Mouse (Mus musculus) midbrain, postnatal 0 days (tissue): ENCODE measurements at regions not wholly inside any gene's neighbourhood (a gene's known extent, or its start where the extent isn't known, plus 50 kb on each side); places are given as distances from the start of the nearest gene placed in this dataset.

Experiments
- ATAC-seq: fragments of 200-750 bp; cut with Nextera tagmentation; 2 replicates; pipeline ENCODE4 v1.8.0; 2017; ENCODE audit warnings: moderate number of reproducible peaks, mild to moderate bottlenecking, moderate TSS enrichment, moderate library complexity; ENCODE audit not compliant: low FRiP score
- DNase-seq: peaks from one replicate; pipeline ENCODE4 v3.0.0-alpha.2; 2015; ENCODE audit warnings: low spot score
- H3K27ac ChIP-seq: fragments of 300-500 bp; sonication (generic); 2 replicates; pipeline ENCODE4 v1.5.1; 2014; ENCODE audit warnings: low read depth, mild to moderate bottlenecking, low read length, mixed read lengths
- H3K27me3 ChIP-seq: fragments of 300-500 bp; sonication (generic); 2 replicates; pipeline ENCODE4 v1.6.1; 2014; ENCODE audit warnings: low read length, control low read depth, mixed read lengths; ENCODE audit not compliant: insufficient read depth
- H3K36me3 ChIP-seq: fragments of 300-500 bp; sonication (generic); 2 replicates; pipeline ENCODE4 v1.6.1; 2014; ENCODE audit warnings: low read length, control low read depth, mixed read lengths; ENCODE audit not compliant: insufficient read depth
- H3K4me1 ChIP-seq: fragments of 300-500 bp; sonication (generic); 2 replicates; pipeline ENCODE4 v1.6.1; 2014; ENCODE audit warnings: mild to moderate bottlenecking, control low read depth, antibody characterized with exemption, low read length, mixed read lengths; ENCODE audit not compliant: insufficient read depth
- H3K4me2 ChIP-seq: fragments of 300-500 bp; sonication (generic); 2 replicates; pipeline ENCODE4 v1.6.1; 2014; ENCODE audit warnings: low read depth, mild to moderate bottlenecking, low read length, mixed read lengths; ENCODE audit not compliant: poor library complexity, severe bottlenecking
- H3K4me3 ChIP-seq: fragments of 300-500 bp; sonication (generic); 2 replicates; pipeline ENCODE4 v1.5.1; 2014; ENCODE audit warnings: low read depth, mild to moderate bottlenecking, low read length, moderate library complexity
- H3K9ac ChIP-seq: fragments of 300-500 bp; sonication (generic); replicated peaks from 2 replicates; pipeline ENCODE4 v1.6.1; 2014; ENCODE audit warnings: mild to moderate bottlenecking, low read length, moderate library complexity, mixed read lengths; ENCODE audit not compliant: poor library complexity, severe bottlenecking
- H3K9me3 ChIP-seq: fragments of 300-500 bp; sonication (generic); 2 replicates; pipeline ENCODE4 v1.6.1; 2016; ENCODE audit warnings: low read length, control low read depth
- CTCF ChIP-seq: IDR thresholded peaks from 2 replicates; pipeline ENCODE4 v1.5.1; 2016; ENCODE audit warnings: antibody characterized with exemption, mild to moderate bottlenecking
- WGBS: fragments of 180-500 bp; shearing (Covaris S2); extraction: QIAGEN DNeasy Blood & Tissue Kit; methylation state at CpG from one replicate; pipeline ENCODE4 v1.1.7; 2014; 5-methylcytosine and 5-hydroxymethylcytosine counted together

GRCm38 (mm10) chr5:51860496-51860895 lies 293.0 kb upstream of the Ppargc1a start:
- no peak overlapping the region for H3K4me2 ChIP-seq
- no peak for TF ChIP-seq CTCF
- DNase-seq (no peak), ATAC-seq (no peak)
- no peak overlapping the region for H3K9ac ChIP-seq
- H3K36me3 ChIP-seq, result no peaks in the 10 kb centered on the region
- no peaks in the 10 kb centered on the region for H3K9me3 ChIP-seq
- 80% methylated on average over 5 of the region's 5 CpGs for WGBS
- H3K27ac ChIP-seq, result no peak overlapping the region
- no peaks in the 10 kb centered on the region for H3K27me3 ChIP-seq
- no peaks in the 10 kb centered on the region for H3K4me1 ChIP-seq
- H3K4me3 ChIP-seq, result no peak overlapping the region

DNA sequence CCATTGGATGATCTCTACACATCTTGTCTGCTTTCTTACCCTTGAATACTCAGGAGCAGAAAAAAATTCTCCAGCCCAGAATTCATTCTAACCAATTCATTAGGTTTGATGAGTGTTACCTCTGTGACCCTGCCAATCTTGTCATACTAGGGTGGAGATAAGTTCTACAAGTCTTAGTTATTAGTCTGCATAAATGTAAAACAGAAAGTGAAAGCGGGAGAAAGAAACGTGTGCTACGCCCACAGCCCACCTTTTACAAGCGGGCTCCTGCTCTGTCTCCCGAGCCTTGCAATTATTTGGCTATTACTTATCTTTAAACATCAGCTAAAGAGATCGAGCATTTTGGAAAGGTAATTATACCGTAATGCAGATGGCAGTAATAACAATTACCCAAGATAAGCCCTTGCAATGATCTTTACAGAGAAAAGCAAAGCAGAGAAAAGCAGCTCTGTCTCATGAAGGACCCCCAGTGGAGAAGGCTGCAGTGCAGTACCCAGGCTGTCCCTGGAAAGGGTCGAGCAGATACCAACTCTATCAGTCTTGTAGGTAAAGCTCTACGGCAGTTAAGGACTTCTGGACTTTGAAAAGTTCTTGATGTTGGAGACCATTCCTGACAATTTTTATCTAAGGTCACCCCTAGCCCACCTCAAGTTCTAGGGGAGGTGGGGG lies 286.1 kb upstream of the Ppargc1a start:
- no peak overlapping the region for H3K4me2 ChIP-seq
- peak; percentile 21; the same call in 1 of the 2 replicates for TF ChIP-seq CTCF
- H3K9ac ChIP-seq, result no peak overlapping the region
- no peak overlapping the region for H3K27ac ChIP-seq
- WGBS, result 73% methylated on average over 9 of the region's 9 CpGs
- no peaks in the 10 kb centered on the region for H3K9me3 ChIP-seq
- H3K36me3 ChIP-seq, result no peaks in the 10 kb centered on the region
- no peaks in the 10 kb centered on the region for H3K27me3 ChIP-seq
- H3K4me1 ChIP-seq, result no peaks in the 10 kb centered on the region
- H3K4me3 ChIP-seq, result no peak overlapping the region
- ATAC-seq (no peak), DNase-seq (no peak)

GRCm38 (mm10) chr5:51850091-51850490 lies 282.6 kb upstream of the Ppargc1a start:
- Histone ChIP-seq H3K4me2 (no peak overlapping the region), H3K36me3 (no peaks in the 10 kb centered on the region), H3K27ac (no peak overlapping the region), H3K9ac (no peak overlapping the region), H3K9me3 (no peaks in the 10 kb centered on the region), H3K27me3 (no peaks in the 10 kb centered on the region), H3K4me1 (no peaks in the 10 kb centered on the region), H3K4me3 (no peak overlapping the region)
- 89% methylated on average over 9 of the region's 9 CpGs for WGBS
- TF ChIP-seq CTCF, result no peak
- ATAC-seq, result no peak
- no peak for DNase-seq

DNA sequence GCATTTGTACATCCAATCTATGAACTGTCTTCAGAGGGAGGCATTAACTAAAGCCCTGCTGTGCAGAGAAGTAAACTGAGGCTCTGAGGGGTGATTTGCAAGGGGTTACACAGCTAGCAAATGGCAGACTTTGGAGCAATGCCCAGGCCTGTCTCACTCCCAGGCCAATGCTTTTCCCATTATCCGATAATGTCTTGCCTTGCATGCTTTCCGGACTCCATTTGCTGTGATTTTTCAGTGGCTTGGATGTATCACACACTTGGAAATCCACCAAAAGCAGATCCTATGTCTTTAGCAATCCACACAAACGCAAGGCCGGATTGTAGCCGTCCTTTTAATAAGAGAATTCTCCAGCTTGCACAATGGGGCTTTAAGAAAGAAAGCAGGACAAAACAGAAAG lies 281.7 kb upstream of the Ppargc1a start:
- Histone ChIP-seq H3K9ac (no peak overlapping the region), H3K36me3 (no peaks in the 10 kb centered on the region), H3K9me3 (no peaks in the 10 kb centered on the region), H3K27me3 (no peaks in the 10 kb centered on the region), H3K27ac (no peak overlapping the region), H3K4me1 (no peaks in the 10 kb centered on the region), H3K4me2 (no peak overlapping the region), H3K4me3 (no peak overlapping the region)
- ATAC-seq (no peak), DNase-seq (no peak)
- no peak for TF ChIP-seq CTCF
- WGBS, result 74% methylated on average over 5 of the region's 5 CpGs

DNA sequence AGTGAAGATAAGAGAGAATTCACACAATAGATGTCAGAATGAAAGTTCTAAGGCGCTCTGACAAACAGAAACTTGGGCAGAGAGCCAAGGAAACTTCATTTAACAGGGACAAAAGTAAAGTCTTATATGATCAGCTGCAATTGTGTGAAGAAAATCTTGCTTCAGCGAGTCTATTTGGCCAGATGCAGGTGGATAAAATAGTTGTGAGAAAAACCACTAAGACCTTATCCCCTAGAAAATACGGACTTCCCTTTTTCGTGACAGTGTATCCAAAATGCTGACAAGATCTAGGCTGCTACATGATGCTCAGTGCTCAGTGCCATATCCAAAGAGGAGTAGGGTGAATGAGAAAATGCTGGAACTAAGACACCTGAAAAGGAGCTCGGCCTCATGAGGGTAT lies 274.7 kb upstream of the Ppargc1a start:
- Histone ChIP-seq H3K4me2 (no peak overlapping the region), H3K9me3 (no peaks in the 10 kb centered on the region), H3K36me3 (no peaks in the 10 kb centered on the region), H3K4me1 (no peaks in the 10 kb centered on the region), H3K27ac (no peak overlapping the region), H3K27me3 (no peaks in the 10 kb centered on the region), H3K9ac (no peak overlapping the region), H3K4me3 (no peak overlapping the region)
- 80% methylated on average over 5 of the region's 5 CpGs for WGBS
- ATAC-seq (no peak), DNase-seq (no peak)
- TF ChIP-seq CTCF, result no peak

DNA sequence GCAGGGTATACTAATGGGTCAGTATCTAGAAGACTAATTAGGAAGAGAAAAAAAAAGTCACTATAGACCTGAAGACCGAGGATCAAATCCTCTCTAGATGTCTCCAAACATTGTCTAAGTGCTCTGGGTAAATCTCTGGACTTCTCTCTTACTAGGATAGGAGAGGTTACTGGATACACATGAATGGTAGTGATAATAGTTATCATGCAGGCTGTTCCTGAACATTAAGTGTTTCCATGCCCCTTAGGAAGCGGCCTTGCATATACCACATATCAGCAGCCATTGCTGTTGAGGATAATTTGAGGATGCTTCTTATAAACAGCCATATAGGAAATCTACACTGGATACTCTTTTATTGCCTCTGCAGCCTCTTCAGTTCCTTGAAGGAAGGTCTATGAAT lies 274.2 kb upstream of the Ppargc1a start:
- WGBS, result 95% methylated on average over 2 of the region's 2 CpGs
- no peak overlapping the region for H3K4me3 ChIP-seq

More for the DNA sequence above, 274.2 kb upstream of the Ppargc1a start:
- H3K27ac ChIP-seq, result no peak overlapping the region
- DNase-seq, result no peak
- no peak overlapping the region for H3K9ac ChIP-seq
- ATAC-seq, result no peak
- H3K36me3 ChIP-seq, result no peaks in the 10 kb centered on the region
- H3K27me3 ChIP-seq, result no peaks in the 10 kb centered on the region
- H3K4me1 ChIP-seq, result no peaks in the 10 kb centered on the region
- no peak for TF ChIP-seq CTCF
- H3K9me3 ChIP-seq, result no peaks in the 10 kb centered on the region
- H3K4me2 ChIP-seq, result no peak overlapping the region
